34 mouse cellular contexts compared by ENCODE assay signal in the genomic region with DNA sequence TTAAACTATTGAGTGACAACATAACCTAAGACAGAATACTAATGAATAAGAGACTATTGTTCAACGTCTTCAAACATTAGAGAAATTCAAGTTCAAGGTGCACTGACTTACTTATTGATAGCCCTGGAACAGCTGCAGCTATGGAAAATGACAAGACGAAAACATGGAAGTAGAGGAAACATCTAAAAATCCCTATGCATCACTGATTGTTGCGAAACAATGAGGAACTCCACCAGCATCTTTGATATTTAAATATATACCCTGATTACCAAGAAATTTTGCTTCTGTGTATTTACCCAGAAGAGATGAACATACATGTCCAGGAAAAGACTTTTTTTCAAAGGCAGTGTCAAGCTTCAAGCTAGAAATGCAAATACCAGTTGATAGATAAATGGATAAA.
"Had no signal": no experiment of that assay in that cellular context is flagged by ENCODE, and none has a peak within 500 bp of the region (broad histone marks: within the 10 kb centered on the region; RNA-seq: fewer than 3 reads in every experiment).

No protein-coding gene starts in this region.

- H3K4me3 ChIP-seq: heart, embryonic 10.5 days; heart, embryonic 12.5 days; heart, embryonic 13.5 days; heart, embryonic 15.5 days; hindbrain, embryonic 10.5 days; hindbrain, embryonic 12.5 days; hindbrain, embryonic 13.5 days; hindbrain, embryonic 15.5 days; intestine, embryonic 15.5 days; kidney, embryonic 15.5 days; layer of hippocampus, adult 2 months had no signal

- ATAC-seq: hindbrain, embryonic 16.5 days; hindbrain, postnatal 0 days; inflammation-experienced regulatory T-cells, adult 6 months; intestine, embryonic 16.5 days; intestine, postnatal 0 days had no signal

- H3K36me3 ChIP-seq: heart, embryonic 10.5 days; heart, embryonic 12.5 days; heart, embryonic 13.5 days; heart, embryonic 15.5 days; hindbrain, embryonic 10.5 days; hindbrain, embryonic 12.5 days; hindbrain, embryonic 13.5 days; hindbrain, embryonic 15.5 days; intestine, embryonic 15.5 days; kidney, embryonic 15.5 days had no signal

- H3K4me2 ChIP-seq: heart, embryonic 11.5 days; heart, embryonic 12.5 days; heart, embryonic 13.5 days; heart, embryonic 15.5 days; hindbrain, embryonic 12.5 days; hindbrain, embryonic 13.5 days; hindbrain, embryonic 14.5 days; hindbrain, embryonic 15.5 days; intestine, embryonic 15.5 days; kidney, embryonic 15.5 days had no signal

- H3K27me3 ChIP-seq: heart, embryonic 13.5 days; heart, embryonic 15.5 days; hindbrain, embryonic 12.5 days; hindbrain, embryonic 15.5 days; intestine, embryonic 15.5 days; kidney, embryonic 15.5 days had no signal

- DNase-seq: heart, postnatal 10 days; heart, postnatal 14 days; heart, postnatal 36 days; heart, postnatal 4 days; kidney, adult 11 months; kidney, adult 18-20 months; kidney, adult 2 months; kidney, adult 8-10 months; kidney, adult 9 months; kidney, postnatal 10 days; kidney, postnatal 14 days; kidney, postnatal 25 days; kidney, postnatal 36 days; kidney, postnatal 4 days; layer of hippocampus, adult 9-11 months; layer of hippocampus, postnatal 36 days had no signal
